Mouse (Mus musculus) ES-Bruce4 (cell line): ENCODE results near the gene Mpzl1. TPM values are rescaled to one million over a fixed set of nuclear protein-coding genes. Genes with fewer than 3 reads are reported as not detected.

Source experiments
- H3K27ac ChIP-seq: 2 replicates; pipeline ENCODE4 v1.5.1; 2012; ENCODE audit warnings: low read length, inconsistent platforms; ENCODE audit not compliant: insufficient read depth
- H3K27me3 ChIP-seq: 2 replicates; pipeline ENCODE4 v1.6.1; 2012; ENCODE audit warnings: mild to moderate bottlenecking, low read length, inconsistent platforms; ENCODE audit not compliant: control insufficient read depth, poor library complexity, insufficient read depth, severe bottlenecking
- H3K36me3 ChIP-seq: 2 replicates; pipeline ENCODE4 v1.6.1; 2012; ENCODE audit warnings: inconsistent platforms, mild to moderate bottlenecking, low read length, moderate library complexity; ENCODE audit not compliant: control insufficient read depth, poor library complexity, insufficient read depth, severe bottlenecking
- H3K4me1 ChIP-seq: one replicate; pipeline ENCODE4 v1.8.1; 2011; ENCODE audit warnings: low read length; ENCODE audit not compliant: control insufficient read depth, insufficient read depth
- H3K4me3 ChIP-seq: 2 replicates; pipeline ENCODE4 v1.5.1; 2011; ENCODE audit warnings: low read depth, mild to moderate bottlenecking, low read length
- H3K9ac ChIP-seq: 2 replicates; pipeline ENCODE4 v1.6.1; 2012; ENCODE audit warnings: low read depth, mild to moderate bottlenecking, inconsistent platforms; ENCODE audit not compliant: poor library complexity, severe bottlenecking
- H3K9me3 ChIP-seq: replicated peaks from 2 replicates; pipeline ENCODE4 v1.6.1; 2012; ENCODE audit warnings: mild to moderate bottlenecking, low read length, inconsistent platforms; ENCODE audit not compliant: control insufficient read depth, poor library complexity, insufficient read depth, severe bottlenecking
- CTCF ChIP-seq: IDR thresholded peaks from one replicate; pipeline ENCODE4 v1.8.1; 2011; ENCODE audit warnings: low read depth, low read length
- EP300 ChIP-seq: IDR thresholded peaks from 2 replicates; pipeline ENCODE4 v1.6.1; 2011; ENCODE audit warnings: low read depth, low read length; ENCODE audit not compliant: insufficient read depth
- POLR2A ChIP-seq: IDR thresholded peaks from one replicate; pipeline ENCODE4 v1.8.1; 2011; ENCODE audit warnings: low read length; ENCODE audit not compliant: insufficient read depth
- polyA plus RNA-seq: library from polyadenylated mRNA; stranded (reverse); fragments of >200 nt; gene quantifications from 2 replicates; pipeline ENCODE4 v1.2.4, GENCODE M21; 2011; ENCODE audit warnings: low read depth; ENCODE audit not compliant: missing spikeins, insufficient read depth, insufficient read length

The Mpzl1 gene
- polyA plus RNA-seq, 1 experiment, result 122 TPM

DNA sequence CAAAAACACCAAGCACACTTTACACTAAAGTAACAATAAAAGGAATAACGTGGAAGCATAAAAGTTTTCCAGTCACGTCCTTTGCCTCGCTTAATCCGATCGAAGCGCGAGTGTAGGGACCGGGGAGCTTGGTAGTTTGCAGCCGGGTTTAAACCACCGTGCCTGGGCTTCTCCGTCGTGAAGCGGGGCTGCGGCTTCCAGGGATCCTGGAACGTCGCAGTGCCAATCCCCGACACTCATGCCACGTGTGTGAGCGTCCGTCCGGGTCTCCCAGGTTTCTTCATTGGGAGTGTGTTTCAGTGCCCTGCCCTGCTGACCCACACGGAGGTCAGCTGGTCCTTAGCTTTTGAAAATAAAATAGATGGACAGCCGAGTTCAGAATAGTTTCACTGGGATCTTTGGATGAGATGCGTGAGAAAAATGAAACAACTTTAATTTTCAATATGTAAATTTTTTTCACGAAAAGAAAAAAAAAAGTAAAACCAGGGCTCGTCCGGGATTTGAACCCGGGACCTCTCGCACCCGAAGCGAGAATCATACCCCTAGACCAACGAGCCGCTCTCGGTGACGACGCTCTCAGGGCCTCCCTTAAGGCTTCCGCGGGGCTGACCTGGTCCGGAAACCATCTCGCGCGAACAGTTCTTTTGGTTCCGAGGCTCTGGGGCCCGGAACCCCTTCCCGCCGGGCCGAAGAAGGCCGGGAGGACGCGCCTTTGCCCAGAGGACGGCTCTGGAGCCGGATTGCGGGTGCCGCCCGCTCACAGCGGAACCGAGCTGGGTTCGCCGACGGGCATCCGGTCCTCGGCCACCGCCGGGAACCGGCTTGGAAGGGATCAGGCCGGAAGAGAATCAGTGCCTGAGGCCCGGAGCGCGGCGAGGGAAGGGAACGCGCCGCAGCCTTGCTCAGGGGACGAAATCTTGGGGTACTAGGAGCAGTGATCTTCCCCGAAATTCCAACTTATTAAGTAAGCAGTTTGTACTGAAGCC lies 7.7 kb upstream of the Mpzl1 start:
- H3K4me3 ChIP-seq, result peak overlapping the region; percentile 98
- no peaks in the 10 kb centered on the region for H3K27me3 ChIP-seq
- peak overlapping the region; percentile 93 for H3K9ac ChIP-seq
- TF ChIP-seq POLR2A, result no peak
- no peak for TF ChIP-seq EP300
- TF ChIP-seq CTCF, result no peak
- no peaks in the 10 kb centered on the region for H3K9me3 ChIP-seq
- H3K27ac ChIP-seq, result no peak overlapping the region
- H3K4me1 ChIP-seq, result no peaks in the 10 kb centered on the region
- no peaks in the 10 kb centered on the region for H3K36me3 ChIP-seq

DNA sequence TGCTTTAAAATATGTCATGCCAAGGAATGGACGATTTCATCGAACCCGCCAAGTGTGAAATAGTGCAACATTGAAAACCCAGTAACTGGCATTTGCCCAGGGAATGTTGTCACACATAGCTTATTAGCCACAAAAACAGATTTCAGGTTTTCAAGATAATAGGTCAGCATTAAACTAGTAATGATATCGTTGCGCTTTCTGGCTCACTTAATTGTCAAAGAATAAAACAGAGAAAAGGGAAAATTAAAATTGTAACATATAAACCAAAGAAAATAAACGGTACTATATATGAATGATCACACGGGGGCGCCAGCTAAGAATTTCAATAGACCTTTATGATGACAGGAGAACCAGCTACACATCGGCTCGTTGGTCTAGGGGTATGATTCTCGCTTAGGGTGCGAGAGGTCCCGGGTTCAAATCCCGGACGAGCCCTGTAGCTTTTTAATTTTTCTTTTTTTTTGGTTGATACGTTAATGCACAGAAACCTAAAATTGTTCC lies 7.0 kb upstream of the Mpzl1 start:
- H3K9ac ChIP-seq, result peak overlapping the region; percentile 93
- H3K9me3 ChIP-seq, result no peaks in the 10 kb centered on the region
- no peak overlapping the region for H3K27ac ChIP-seq
- no peaks in the 10 kb centered on the region for H3K27me3 ChIP-seq
- no peak for TF ChIP-seq POLR2A
- TF ChIP-seq CTCF, result no peak
- TF ChIP-seq EP300, result no peak
- H3K36me3 ChIP-seq, result no peaks in the 10 kb centered on the region
- H3K4me3 ChIP-seq, result peak overlapping the region; percentile 98
- H3K4me1 ChIP-seq, result peaks cover under 1% of the 10 kb centered on the region

DNA sequence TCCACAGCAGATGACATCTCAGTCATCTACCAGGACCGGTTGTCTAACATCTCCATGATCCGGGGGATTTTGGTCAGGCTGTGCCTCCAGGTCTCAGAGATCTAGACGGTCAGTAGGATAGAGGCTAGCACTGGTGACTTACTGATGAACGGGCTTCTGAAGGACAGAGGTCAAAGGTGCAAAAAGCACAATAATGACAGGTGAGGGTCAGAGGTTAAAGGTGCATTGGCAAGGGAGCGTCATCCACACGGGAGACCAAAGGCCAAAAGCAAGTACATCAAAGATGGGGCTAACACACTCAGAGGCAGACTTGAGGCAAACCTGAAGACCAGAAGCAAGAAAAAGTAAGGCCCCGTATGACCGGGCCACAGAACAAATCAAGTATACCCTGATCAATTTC lies 2.0 kb upstream of the Mpzl1 start:
- Histone ChIP-seq H3K27me3 (no peaks in the 10 kb centered on the region), H3K9me3 (no peaks in the 10 kb centered on the region), H3K9ac (no peak overlapping the region), H3K27ac (no peak overlapping the region), H3K4me3 (no peak overlapping the region), H3K4me1 (peaks cover 3% of the 10 kb centered on the region), H3K36me3 (no peaks in the 10 kb centered on the region)
- TF ChIP-seq EP300, result no peak
- no peak for TF ChIP-seq POLR2A
- TF ChIP-seq CTCF, result no peak

DNA sequence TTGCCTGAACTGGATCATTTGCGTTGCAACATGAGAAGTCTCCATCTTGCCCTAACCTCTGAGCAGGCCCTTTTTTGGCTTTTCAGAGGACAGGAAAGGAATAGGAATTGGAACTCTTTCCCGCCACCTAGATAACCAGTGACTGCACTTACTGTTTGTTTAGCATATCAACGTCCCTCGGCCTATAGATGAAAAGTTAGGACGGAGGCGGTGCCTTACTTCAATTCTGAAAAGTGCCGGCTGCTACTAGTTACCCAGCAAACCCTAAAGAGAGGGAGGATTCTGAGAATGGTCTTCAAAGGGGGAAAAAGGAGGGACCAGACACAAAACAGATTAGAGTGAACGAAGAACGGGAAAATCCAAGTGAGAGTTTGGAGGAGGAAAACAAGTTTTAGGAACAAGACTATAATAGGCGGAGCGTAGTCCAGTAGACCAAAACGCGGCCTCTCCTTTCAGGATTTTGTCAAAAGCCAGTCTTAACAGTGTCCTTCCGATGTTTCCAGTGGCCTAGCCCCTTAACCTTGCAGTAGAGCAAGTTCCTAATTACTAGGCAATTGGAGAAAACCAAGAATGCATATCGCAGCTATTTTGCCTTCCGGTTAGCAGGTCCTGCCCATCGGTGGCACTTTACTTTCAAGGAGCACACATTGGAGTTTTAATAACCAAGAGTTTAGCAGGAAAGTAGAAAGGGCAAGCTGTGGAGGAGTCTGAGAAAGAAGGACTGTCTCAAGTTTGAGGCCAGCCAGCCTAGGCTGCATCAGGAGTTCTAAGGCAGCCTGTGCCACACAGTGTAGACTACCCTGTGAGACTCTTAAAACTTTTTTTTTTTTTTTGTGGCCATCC lies 938 bp upstream of the Mpzl1 start:
- H3K36me3 ChIP-seq, result no peaks in the 10 kb centered on the region
- H3K9ac ChIP-seq, result peak overlapping the region; percentile 67
- H3K4me3 ChIP-seq, result peak overlapping the region; percentile 50
- TF ChIP-seq CTCF, result no peak
- TF ChIP-seq EP300, result no peak
- peaks cover 3% of the 10 kb centered on the region for H3K4me1 ChIP-seq
- H3K27me3 ChIP-seq, result no peaks in the 10 kb centered on the region
- H3K9me3 ChIP-seq, result no peaks in the 10 kb centered on the region
- H3K27ac ChIP-seq, result peak overlapping the region; percentile 82

DNA sequence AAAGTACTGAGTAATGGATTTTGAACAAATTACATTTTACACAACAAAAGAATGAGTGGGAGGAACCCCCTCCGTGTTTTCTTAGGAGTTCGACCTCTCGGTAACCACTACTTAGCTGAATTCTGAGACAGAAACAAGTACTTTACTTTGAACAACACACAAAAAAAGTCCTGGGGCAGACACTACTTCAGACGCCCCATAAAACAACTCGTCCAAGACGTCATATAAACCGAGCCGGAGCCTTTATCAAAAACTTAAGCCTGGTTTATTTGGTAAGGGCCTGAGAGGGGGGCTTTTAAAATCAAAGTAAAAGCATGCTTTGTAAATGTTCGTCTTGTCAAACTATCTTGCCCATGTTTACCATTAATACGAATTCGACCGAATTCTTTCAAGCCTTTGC lies 993 bp downstream of the Mpzl1 start:
- no peaks in the 10 kb centered on the region for H3K27me3 ChIP-seq
- no peak overlapping the region for H3K4me3 ChIP-seq
- no peaks in the 10 kb centered on the region for H3K36me3 ChIP-seq
- peak overlapping the region; percentile 74 for H3K9ac ChIP-seq
- H3K27ac ChIP-seq, result no peak overlapping the region
- no peak for TF ChIP-seq EP300
- TF ChIP-seq CTCF, result no peak
- H3K4me1 ChIP-seq, result peaks cover 6% of the 10 kb centered on the region
- no peaks in the 10 kb centered on the region for H3K9me3 ChIP-seq
